Mouse (Mus musculus) kidney, embryonic 16.5 days (tissue): ENCODE data around the gene Pgrmc2. TPM values are rescaled to one million over a fixed set of nuclear protein-coding genes. Genes with fewer than 3 reads are reported as not detected.
A peak's percentile ranks its signal among the peaks of the same experiment; 100 is the strongest.

ENCODE experiments used
- ATAC-seq: fragments of 200-750 bp; cut with Nextera tagmentation; 2 replicates; pipeline ENCODE4 v1.8.0; 2017; ENCODE audit warnings: moderate TSS enrichment; ENCODE audit not compliant: low FRiP score, low TSS enrichment
- H3K27ac ChIP-seq: fragments of 300-500 bp; sonication (generic); 2 replicates; pipeline ENCODE4 v1.5.1; 2014; ENCODE audit warnings: low read length
- H3K27me3 ChIP-seq: fragments of 300-500 bp; sonication (generic); 2 replicates; pipeline ENCODE4 v1.6.1; 2014; ENCODE audit warnings: low read length, control low read depth, mixed read lengths; ENCODE audit not compliant: insufficient read depth
- H3K36me3 ChIP-seq: fragments of 300-500 bp; sonication (generic); 2 replicates; pipeline ENCODE4 v1.6.1; 2014; ENCODE audit warnings: low read length, control low read depth, mixed read lengths; ENCODE audit not compliant: insufficient read depth
- H3K4me1 ChIP-seq: fragments of 300-500 bp; sonication (generic); 2 replicates; pipeline ENCODE4 v1.6.1; 2014; ENCODE audit warnings: low read length, control low read depth, mixed read lengths; ENCODE audit not compliant: insufficient read depth
- H3K4me2 ChIP-seq: fragments of 300-500 bp; sonication (generic); replicated peaks from 2 replicates; pipeline ENCODE4 v1.6.1; 2014; ENCODE audit warnings: low read depth, low read length
- H3K4me3 ChIP-seq: fragments of 300-500 bp; sonication (generic); 2 replicates; pipeline ENCODE4 v1.5.1; 2014; ENCODE audit warnings: mild to moderate bottlenecking, low read length
- H3K9ac ChIP-seq: fragments of 300-500 bp; sonication (generic); replicated peaks from 2 replicates; pipeline ENCODE4 v1.6.1; 2014; ENCODE audit warnings: low read length
- H3K9me3 ChIP-seq: fragments of 300-500 bp; sonication (generic); 2 replicates; pipeline ENCODE4 v1.6.1; 2016; ENCODE audit warnings: low read length, control low read depth
- WGBS: fragments of 180-500 bp; shearing (Covaris S2); extraction: QIAGEN DNeasy Blood & Tissue Kit; methylation state at CpG from one replicate; pipeline ENCODE4 v1.1.7; 2014; 5-methylcytosine and 5-hydroxymethylcytosine counted together
- polyA plus RNA-seq: library from polyadenylated mRNA; unstranded; fragments of >200 nt; fragmentation: Nextera tagmentation; extraction: Ambion mirVana; gene quantifications from 2 replicates; pipeline ENCODE4 v1.2.1, GENCODE M21; 2015

Pgrmc2 gene
- polyA plus RNA-seq, 1 experiment from 2014 or later = 35.9 TPM

DNA sequence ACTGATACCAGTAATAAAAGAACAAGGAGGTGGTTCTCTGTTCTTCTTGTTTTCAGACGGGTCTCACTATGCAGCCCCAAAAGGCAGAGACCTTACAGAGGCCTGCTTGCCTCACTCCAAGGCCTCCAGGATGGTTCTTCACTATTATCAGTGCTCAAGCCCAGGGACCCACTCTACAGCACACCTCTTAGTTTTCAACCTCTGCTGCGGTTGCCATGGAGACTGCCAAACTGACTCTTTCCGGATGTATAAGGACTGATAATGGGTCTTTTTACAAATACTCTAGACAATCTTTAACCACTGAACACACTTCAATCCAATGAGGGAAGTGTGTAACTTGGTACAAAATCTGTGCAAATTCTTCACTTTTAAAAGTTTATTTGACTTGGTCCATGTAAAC, 2.1 kb downstream of the Pgrmc2 start:
- ATAC-seq = no peak
- WGBS = 25% methylated on average over 3 of the region's 3 CpGs
- Histone ChIP-seq H3K4me3 (no peak overlapping the region), H3K27me3 (no peaks in the 10 kb centered on the region), H3K36me3 (no peaks in the 10 kb centered on the region), H3K9me3 (no peaks in the 10 kb centered on the region), H3K9ac (0 out of 2 replicates have a peak overlapping the region, but pooled peaks have one; percentile 12), H3K27ac (no peak overlapping the region), H3K4me1 (peaks cover 17% of the 10 kb centered on the region), H3K4me2 (peak overlapping the region; percentile 14; the same call in 1 of the 2 replicates)

DNA sequence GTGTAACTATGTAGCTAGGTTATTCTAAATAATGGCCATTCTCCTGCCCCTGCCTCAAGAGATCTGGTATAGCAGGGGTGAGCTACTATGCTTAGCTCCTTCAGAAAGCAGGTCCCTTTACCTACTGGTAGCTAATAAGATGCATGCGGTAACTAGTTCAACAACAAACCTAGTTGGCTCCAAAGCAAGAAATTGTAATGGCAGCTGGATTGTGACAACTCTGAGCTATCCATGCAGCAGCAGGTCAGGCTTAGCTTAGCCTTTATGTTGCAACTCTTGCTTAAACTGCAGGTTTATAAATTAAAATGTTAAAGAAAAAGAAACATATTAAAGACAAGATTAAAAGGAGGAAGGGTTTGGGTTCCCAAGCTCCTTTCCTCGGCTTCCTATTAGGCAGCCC, 4.2 kb downstream of the Pgrmc2 start:
- Histone ChIP-seq H3K9ac (no peak overlapping the region), H3K9me3 (no peaks in the 10 kb centered on the region), H3K4me2 (no peak overlapping the region), H3K4me1 (peaks cover 9% of the 10 kb centered on the region), H3K4me3 (no peak overlapping the region), H3K27me3 (no peaks in the 10 kb centered on the region), H3K36me3 (no peaks in the 10 kb centered on the region), H3K27ac (no peak overlapping the region)
- no peak for ATAC-seq
- WGBS = 93% methylated on average over 2 of the region's 2 CpGs

DNA sequence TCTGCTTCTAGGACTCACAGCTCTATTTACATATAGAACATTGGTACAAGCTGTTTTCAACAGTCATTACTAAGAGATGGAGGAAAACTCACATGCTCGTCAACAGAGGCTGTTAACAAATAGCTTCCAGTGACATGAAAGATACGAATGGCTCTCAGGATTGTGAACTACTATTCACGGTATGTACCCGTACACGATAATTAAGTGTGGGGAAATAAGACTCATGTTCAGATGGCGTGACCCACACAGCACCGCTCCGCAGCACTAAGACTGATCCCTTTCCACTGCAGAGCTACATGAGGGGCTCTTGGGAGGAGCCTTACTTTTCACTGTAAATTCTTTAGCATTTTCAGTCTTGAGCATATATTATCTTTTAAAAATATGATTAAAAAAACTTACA, 7.5 kb downstream of the Pgrmc2 start:
- H3K4me1 ChIP-seq = no peaks in the 10 kb centered on the region; the same call in none of the 2 replicates
- no peaks in the 10 kb centered on the region for H3K36me3 ChIP-seq
- no peaks in the 10 kb centered on the region for H3K27me3 ChIP-seq
- H3K9ac ChIP-seq = no peak overlapping the region
- no peak for ATAC-seq
- no peak overlapping the region for H3K4me2 ChIP-seq
- no peaks in the 10 kb centered on the region for H3K9me3 ChIP-seq
- WGBS = 51% methylated on average over 8 of the region's 8 CpGs
- H3K4me3 ChIP-seq = no peak overlapping the region
- H3K27ac ChIP-seq = no peak overlapping the region

DNA sequence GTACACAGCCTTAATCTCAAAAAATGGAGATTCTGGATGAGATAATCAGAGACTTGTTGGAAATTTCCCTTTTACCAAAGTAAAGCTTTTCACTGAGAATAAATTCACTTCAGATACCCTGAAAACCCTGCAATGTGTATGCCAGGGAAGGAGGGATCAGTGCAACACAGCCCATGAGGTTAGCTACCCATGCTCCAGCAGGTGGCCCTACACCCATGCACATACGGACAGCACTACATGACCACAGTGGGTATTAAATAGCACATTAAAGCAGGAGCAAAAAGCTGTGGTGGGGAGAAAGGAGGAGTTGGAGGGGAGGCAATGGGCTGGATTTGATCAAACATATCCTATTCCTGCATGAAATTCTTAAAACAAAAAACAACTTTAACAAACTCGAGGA, 12.3 kb downstream of the Pgrmc2 start:
- no peaks in the 10 kb centered on the region; the same call in 1 of the 2 replicates for H3K4me1 ChIP-seq
- no peaks in the 10 kb centered on the region for H3K27me3 ChIP-seq
- H3K4me2 ChIP-seq = no peak overlapping the region
- WGBS = 63% methylated on average over 2 of the region's 2 CpGs
- peak; percentile 69; the same call in 1 of the 2 replicates for ATAC-seq
- H3K9me3 ChIP-seq = no peaks in the 10 kb centered on the region
- no peak overlapping the region for H3K27ac ChIP-seq
- no peak overlapping the region for H3K9ac ChIP-seq
- H3K4me3 ChIP-seq = no peak overlapping the region
- H3K36me3 ChIP-seq = peaks cover 8% of the 10 kb centered on the region; the same call in 1 of the 2 replicates

DNA sequence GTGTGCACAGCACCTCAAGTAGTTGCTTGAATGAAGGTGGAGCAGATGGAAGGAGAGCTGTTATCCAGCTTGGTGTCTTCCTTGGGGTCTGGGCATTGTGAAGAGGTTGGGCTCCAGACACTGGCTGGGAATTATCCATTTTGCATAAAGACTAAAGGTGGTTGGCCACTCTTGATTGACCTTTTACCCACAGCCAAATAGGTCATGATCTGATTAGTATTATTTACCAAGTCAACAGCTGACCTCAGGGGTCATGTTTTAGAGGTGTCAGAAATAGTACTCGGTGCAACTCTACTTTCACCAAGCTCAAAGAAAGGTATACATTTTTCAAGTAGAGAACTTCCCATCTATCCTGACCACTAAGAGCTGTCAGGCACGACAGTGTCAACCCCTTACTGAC, 17.5 kb downstream of the Pgrmc2 start:
- Histone ChIP-seq H3K4me2 (no peak overlapping the region), H3K36me3 (peaks cover 27% of the 10 kb centered on the region; the same call in 1 of the 2 replicates)
- no peak for ATAC-seq

DNA sequence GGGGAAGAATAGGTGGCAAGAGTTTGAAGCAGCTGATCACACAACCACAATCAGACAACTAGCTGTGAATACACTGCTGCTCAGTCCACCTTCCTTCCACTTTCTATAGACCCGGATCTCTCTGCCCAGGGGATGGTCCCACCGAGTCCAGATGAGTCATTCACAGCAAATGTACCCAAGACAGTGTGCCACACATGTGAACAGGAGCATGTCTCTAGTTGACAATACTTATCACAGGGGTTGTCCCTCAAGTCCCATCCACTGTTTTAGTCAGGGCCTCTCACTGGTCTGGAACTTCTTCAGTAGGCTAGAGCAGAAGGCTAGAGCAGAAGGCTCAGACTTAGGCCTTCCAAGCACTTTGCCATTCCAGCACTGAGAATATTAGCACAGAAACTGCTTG, 20.1 kb downstream of the Pgrmc2 start:
- Histone ChIP-seq H3K27ac (no peak overlapping the region), H3K9ac (no peak overlapping the region), H3K9me3 (no peaks in the 10 kb centered on the region), H3K27me3 (no peaks in the 10 kb centered on the region), H3K36me3 (peaks cover 27% of the 10 kb centered on the region; the same call in 1 of the 2 replicates), H3K4me1 (no peaks in the 10 kb centered on the region), H3K4me3 (no peak overlapping the region), H3K4me2 (no peak overlapping the region)
- no peak for ATAC-seq
- 94% methylated on average over 2 of the region's 2 CpGs for WGBS

More for the DNA sequence above, 17.5 kb downstream of the Pgrmc2 start:
- Histone ChIP-seq H3K27ac (no peak overlapping the region), H3K27me3 (no peaks in the 10 kb centered on the region), H3K4me1 (no peaks in the 10 kb centered on the region), H3K4me3 (no peak overlapping the region), H3K9me3 (no peaks in the 10 kb centered on the region), H3K9ac (no peak overlapping the region)
- WGBS = 81% methylated on average over 2 of the region's 2 CpGs

DNA sequence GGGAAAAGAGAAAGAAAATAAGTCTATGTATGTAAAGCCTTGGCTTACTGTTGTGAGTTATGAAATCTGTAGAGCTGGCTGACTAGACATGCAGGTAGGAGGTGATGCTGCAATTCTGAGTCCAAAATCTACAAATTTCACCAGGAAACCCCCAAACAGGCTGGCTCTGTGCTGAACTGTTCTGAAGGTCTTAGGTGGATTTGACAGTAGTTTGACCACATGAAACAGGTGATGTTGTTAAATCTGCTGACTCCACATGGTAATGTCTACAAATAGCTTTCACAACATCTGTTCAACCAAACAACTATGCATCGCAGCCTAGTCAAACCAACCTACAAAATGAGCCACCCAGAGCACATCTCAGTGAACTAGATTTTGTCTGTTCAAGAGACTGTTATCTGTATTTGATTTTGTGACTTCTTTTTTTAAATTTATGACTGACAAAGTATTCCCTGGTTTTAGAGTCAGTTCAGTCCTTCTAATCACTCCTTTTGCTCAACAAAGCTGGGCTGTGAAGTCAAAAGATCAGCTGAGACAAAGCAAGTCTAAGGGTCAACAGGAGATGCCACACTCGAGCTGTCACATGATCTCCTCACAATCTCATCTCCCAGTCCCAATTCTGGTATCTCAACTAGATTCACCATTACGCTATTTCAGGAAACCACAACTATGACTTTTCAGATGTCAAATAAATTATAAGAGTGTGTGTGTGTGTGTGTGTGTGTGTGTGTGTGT, 20.8 kb downstream of the Pgrmc2 start:
- no peak for ATAC-seq
- Histone ChIP-seq H3K27me3 (no peaks in the 10 kb centered on the region), H3K4me2 (no peak overlapping the region), H3K9me3 (no peaks in the 10 kb centered on the region), H3K4me1 (no peaks in the 10 kb centered on the region), H3K36me3 (peaks cover 22% of the 10 kb centered on the region; the same call in 1 of the 2 replicates), H3K4me3 (no peak overlapping the region), H3K27ac (no peak overlapping the region), H3K9ac (no peak overlapping the region)
- 83% methylated on average over 3 of the region's 3 CpGs for WGBS

DNA sequence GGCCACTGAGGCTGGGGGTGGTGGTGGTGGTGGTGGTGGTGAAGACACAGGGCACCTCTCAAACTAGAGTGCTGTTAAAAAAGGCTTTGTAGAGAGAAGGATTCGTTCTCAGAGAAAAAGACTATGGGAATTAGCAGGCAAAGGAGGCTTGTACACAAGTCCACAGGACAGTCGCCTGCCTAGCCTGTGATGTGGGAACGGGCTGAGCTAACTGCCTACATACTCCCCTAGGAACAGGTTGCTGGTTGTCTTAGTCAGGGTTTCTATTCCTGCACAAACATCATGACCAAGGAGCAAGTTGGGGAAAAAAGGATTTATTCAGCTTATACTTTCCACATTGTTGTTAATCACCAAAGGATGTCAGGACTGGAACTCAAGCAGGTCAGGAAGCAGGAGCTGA, 23.6 kb downstream of the Pgrmc2 start:
- no peak for ATAC-seq

DNA sequence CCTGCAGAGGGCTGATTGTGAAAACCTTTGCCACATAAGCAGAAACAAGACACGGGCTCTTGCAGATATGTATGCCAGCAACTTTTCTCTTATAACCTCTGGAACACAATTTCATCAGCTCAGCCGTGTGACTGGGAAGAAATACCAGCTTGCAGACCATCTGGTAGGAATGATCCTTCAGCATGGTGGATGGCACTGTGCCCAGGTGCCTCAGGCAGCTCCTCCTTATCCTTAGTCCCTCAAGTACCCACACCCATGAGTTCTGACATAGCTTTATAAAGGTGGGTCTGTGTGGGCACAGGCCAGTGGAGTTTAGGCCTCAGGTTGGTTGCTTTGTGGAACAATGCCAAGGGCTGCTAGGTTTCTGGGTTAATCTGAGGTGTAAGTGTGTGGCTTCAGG, 24.5 kb downstream of the Pgrmc2 start:
- Histone ChIP-seq H3K36me3 (peaks cover 6% of the 10 kb centered on the region; the same call in 1 of the 2 replicates), H3K9me3 (peaks cover 5% of the 10 kb centered on the region), H3K27me3 (no peaks in the 10 kb centered on the region), H3K4me2 (no peak overlapping the region), H3K27ac (no peak overlapping the region), H3K4me1 (no peaks in the 10 kb centered on the region), H3K4me3 (no peak overlapping the region), H3K9ac (no peak overlapping the region)
- WGBS = 90% methylated on average over 2 of the region's 2 CpGs
- no peak for ATAC-seq

More for the DNA sequence above, 23.6 kb downstream of the Pgrmc2 start:
- Histone ChIP-seq H3K9ac (no peak overlapping the region), H3K27me3 (no peaks in the 10 kb centered on the region), H3K4me3 (no peak overlapping the region), H3K9me3 (peaks cover 5% of the 10 kb centered on the region), H3K4me2 (no peak overlapping the region), H3K27ac (no peak overlapping the region), H3K36me3 (peaks cover 13% of the 10 kb centered on the region; the same call in 1 of the 2 replicates), H3K4me1 (no peaks in the 10 kb centered on the region)
- WGBS = 91% methylated on average over 3 of the region's 3 CpGs

DNA sequence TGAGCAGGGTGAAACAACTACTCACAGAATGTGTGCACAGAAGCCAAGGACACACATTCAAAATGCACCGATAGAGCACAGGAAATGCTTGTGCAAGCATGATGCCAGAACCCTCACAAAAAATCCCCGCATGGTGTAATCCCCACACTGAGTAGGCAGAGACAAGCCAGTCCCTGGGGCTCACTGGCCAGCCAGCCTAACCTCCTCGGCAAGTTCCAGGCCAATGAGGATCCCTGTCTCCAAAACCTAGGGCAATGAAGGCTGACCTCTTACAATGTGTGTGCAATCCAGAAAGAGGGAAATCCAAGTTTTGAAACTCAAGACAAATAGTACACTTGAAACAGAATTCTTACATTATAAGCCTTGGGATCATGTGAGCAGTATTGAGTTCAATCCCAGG, 29.5 kb downstream of the Pgrmc2 start:
- Histone ChIP-seq H3K4me3 (no peak overlapping the region), H3K27ac (no peak overlapping the region), H3K4me2 (no peak overlapping the region), H3K9ac (no peak overlapping the region), H3K36me3 (no peaks in the 10 kb centered on the region), H3K4me1 (no peaks in the 10 kb centered on the region), H3K27me3 (no peaks in the 10 kb centered on the region), H3K9me3 (peaks cover 5% of the 10 kb centered on the region)
- 89% methylated on average over 3 of the region's 3 CpGs for WGBS
- no peak for ATAC-seq
